Mouse (Mus musculus) midbrain, embryonic 11.5 days (tissue): Measurements from ENCODE around the gene Zfp341. TPM values are rescaled to one million over a fixed set of nuclear protein-coding genes. Genes with fewer than 3 reads are reported as not detected.
A peak's percentile ranks its signal among the peaks of the same experiment; 100 is the strongest.

Experiments used
- ATAC-seq: fragments of 200-750 bp; cut with Nextera tagmentation; 2 replicates; pipeline ENCODE4 v1.8.0; 2017; ENCODE audit warnings: moderate TSS enrichment, moderate library complexity; ENCODE audit not compliant: low FRiP score
- DNase-seq: peaks from one replicate; pipeline ENCODE4 v3.0.0; 2015; ENCODE audit warnings: low spot score; ENCODE audit errors: missing footprints
- H3K27ac ChIP-seq: fragments of 300-500 bp; sonication (generic); 2 replicates; pipeline ENCODE4 v1.5.1; 2014; ENCODE audit warnings: low read depth, low read length
- H3K27me3 ChIP-seq: fragments of 300-500 bp; sonication (generic); 2 replicates; pipeline ENCODE4 v1.6.1; 2014; ENCODE audit warnings: mild to moderate bottlenecking, low read length, moderate library complexity, mixed read lengths; ENCODE audit not compliant: control insufficient read depth, insufficient read depth
- H3K36me3 ChIP-seq: fragments of 300-500 bp; sonication (generic); 2 replicates; pipeline ENCODE4 v1.6.1; 2014; ENCODE audit warnings: mild to moderate bottlenecking, low read length, moderate library complexity, mixed read lengths; ENCODE audit not compliant: control insufficient read depth, insufficient read depth
- H3K4me1 ChIP-seq: fragments of 300-500 bp; sonication (generic); 2 replicates; pipeline ENCODE4 v1.6.1; 2014; ENCODE audit warnings: low read length; ENCODE audit not compliant: control insufficient read depth, insufficient read depth
- H3K4me2 ChIP-seq: fragments of 300-500 bp; sonication (generic); 2 replicates; pipeline ENCODE4 v1.6.1; 2014; ENCODE audit warnings: mild to moderate bottlenecking, moderate library complexity
- H3K4me3 ChIP-seq: fragments of 300-500 bp; sonication (generic); 2 replicates; pipeline ENCODE4 v1.5.1; 2014; ENCODE audit warnings: low read depth, low read length
- H3K9ac ChIP-seq: fragments of 300-500 bp; sonication (generic); 2 replicates; pipeline ENCODE4 v1.6.1; 2014; ENCODE audit warnings: low read length
- H3K9me3 ChIP-seq: fragments of 300-500 bp; sonication (generic); 2 replicates; pipeline ENCODE4 v1.6.1; 2016; ENCODE audit warnings: low read length; ENCODE audit not compliant: control insufficient read depth
- WGBS: fragments of 180-500 bp; shearing (Covaris S2); extraction: QIAGEN DNeasy Blood & Tissue Kit; methylation state at CpG from one replicate; pipeline ENCODE4 v1.1.7; 2014; 5-methylcytosine and 5-hydroxymethylcytosine counted together
- polyA plus RNA-seq: library from polyadenylated mRNA; unstranded; fragments of >200 nt; fragmentation: Nextera tagmentation; extraction: Ambion mirVana; gene quantifications from 2 replicates; pipeline ENCODE4 v1.2.1, GENCODE M21; 2014

Zfp341 gene
- polyA plus RNA-seq, 1 experiment from 2014 or later, result 1.2 TPM

- H3K4me2 ChIP-seq, result no peak overlapping the region
- H3K9ac ChIP-seq, result no peak overlapping the region
- H3K4me1 ChIP-seq, result no peaks in the 10 kb centered on the region; the same call in 1 of the 2 replicates
- 71% methylated on average over 3 of the region's 3 CpGs for WGBS
- H3K27ac ChIP-seq, result no peak overlapping the region
- ATAC-seq (no peak), DNase-seq (no peak)
- no peaks in the 10 kb centered on the region for H3K36me3 ChIP-seq
- H3K27me3 ChIP-seq, result no peaks in the 10 kb centered on the region
- no peaks in the 10 kb centered on the region for H3K9me3 ChIP-seq
- no peak overlapping the region for H3K4me3 ChIP-seq
Measured at GRCm38 (mm10) chr2:154601324-154601723, 11.8 kb upstream of the Zfp341 start.

DNA sequence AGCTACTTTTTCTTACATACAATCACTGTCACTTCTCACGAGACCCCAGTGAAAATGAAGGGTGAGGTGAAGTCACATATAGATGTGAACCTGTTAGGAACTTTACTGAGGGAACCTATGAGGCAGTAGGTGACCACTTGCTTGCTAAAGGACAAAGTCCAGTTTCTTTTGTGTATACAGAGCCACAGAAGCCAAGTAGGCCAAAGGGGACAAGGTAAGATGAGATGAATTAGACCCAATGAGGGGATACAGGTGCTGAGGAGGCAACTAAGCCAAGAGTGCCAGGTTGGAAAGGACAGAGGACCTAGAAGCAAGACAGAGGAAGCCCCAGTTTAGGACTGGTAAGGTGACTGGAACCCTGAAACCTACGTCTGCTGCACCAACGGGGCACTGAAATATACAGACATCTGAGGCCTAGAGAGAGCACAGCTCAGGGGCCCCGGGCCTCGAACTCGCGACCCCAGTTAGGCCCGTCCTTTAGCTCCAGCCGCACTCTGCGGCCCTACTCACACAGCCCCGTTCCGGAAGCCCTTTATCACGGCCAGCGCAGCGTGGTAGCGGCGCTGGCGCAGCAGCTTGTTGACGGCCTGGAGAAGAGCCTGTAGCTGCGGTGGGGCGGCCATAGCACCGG lies 10.0 kb upstream of the Zfp341 start:
- no peak overlapping the region for H3K27ac ChIP-seq
- H3K36me3 ChIP-seq, result no peaks in the 10 kb centered on the region
- DNase-seq (no peak), ATAC-seq (no peak)
- H3K9me3 ChIP-seq, result no peaks in the 10 kb centered on the region
- H3K4me2 ChIP-seq, result peak overlapping the region; percentile 52
- WGBS, result 23% methylated on average over 22 of the region's 22 CpGs
- H3K4me3 ChIP-seq, result peak overlapping the region; percentile 55
- H3K4me1 ChIP-seq, result no peaks in the 10 kb centered on the region; the same call in 1 of the 2 replicates
- no peaks in the 10 kb centered on the region for H3K27me3 ChIP-seq
- peak overlapping the region; percentile 75 for H3K9ac ChIP-seq

DNA sequence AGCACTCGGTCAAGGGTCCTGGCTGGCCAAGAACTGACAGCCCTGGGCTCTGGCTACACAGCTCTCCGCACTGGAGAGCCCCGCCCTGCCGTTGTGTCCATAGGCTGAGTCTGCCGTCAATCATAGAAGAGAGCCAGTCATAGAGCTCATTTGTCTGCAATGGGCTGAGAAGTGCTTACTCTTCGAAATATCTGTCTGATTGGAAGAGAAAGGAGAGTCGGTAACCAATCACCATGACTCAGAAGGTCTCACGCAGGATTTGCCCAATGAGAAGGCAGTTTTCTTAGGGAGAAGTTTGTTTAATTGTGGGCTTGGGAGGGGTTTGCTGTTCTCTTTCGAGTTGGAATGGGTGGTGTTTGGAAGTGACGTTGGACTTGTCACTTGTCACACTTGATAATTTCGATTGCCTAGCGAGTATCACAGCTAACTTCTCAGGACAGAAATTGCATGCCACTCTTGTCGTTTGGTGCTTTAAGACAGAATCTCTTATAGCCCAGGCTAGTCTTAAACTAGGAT lies 9.4 kb upstream of the Zfp341 start, which contains the start of gene Pxmp4:
Pxmp4 (minus strand) TSS at position 71 of the 516 bp plus-strand sequence.
- no peaks in the 10 kb centered on the region; the same call in 1 of the 2 replicates for H3K4me1 ChIP-seq
- H3K4me2 ChIP-seq, result peak within 1 kb of the TSS; percentile 52
- no peaks in the 10 kb centered on the region for H3K36me3 ChIP-seq
- ATAC-seq (peak; percentile 100), DNase-seq (peak; percentile 100)
- 1% methylated on average over 13 of the region's 13 CpGs for WGBS
- H3K27ac ChIP-seq, result no peak within 1 kb of the TSS
- H3K9me3 ChIP-seq, result no peaks in the 10 kb centered on the region
- peak within 1 kb of the TSS; percentile 75 for H3K9ac ChIP-seq
- no peaks in the 10 kb centered on the region for H3K27me3 ChIP-seq
- H3K4me3 ChIP-seq, result peak within 1 kb of the TSS; percentile 55

- 50% methylated on average over 7 of the region's 7 CpGs for WGBS
- no peak overlapping the region for H3K27ac ChIP-seq
- no peak for ATAC-seq
- no peaks in the 10 kb centered on the region for H3K27me3 ChIP-seq
- H3K9ac ChIP-seq, result no peak overlapping the region
- H3K4me3 ChIP-seq, result peak overlapping the region; percentile 55; the same call in 1 of the 2 replicates
- H3K36me3 ChIP-seq, result no peaks in the 10 kb centered on the region
- no peaks in the 10 kb centered on the region for H3K9me3 ChIP-seq
- H3K4me1 ChIP-seq, result no peaks in the 10 kb centered on the region; the same call in 1 of the 2 replicates
- peak overlapping the region; percentile 52 for H3K4me2 ChIP-seq
- DNase-seq, result no peak
Measured at GRCm38 (mm10) chr2:154604156-154604555, 8.9 kb upstream of the Zfp341 start.

- Histone ChIP-seq H3K9me3 (no peaks in the 10 kb centered on the region), H3K27ac (no peak overlapping the region), H3K9ac (no peak overlapping the region), H3K4me3 (no peak overlapping the region), H3K27me3 (no peaks in the 10 kb centered on the region), H3K4me1 (no peaks in the 10 kb centered on the region; the same call in 1 of the 2 replicates), H3K36me3 (no peaks in the 10 kb centered on the region), H3K4me2 (no peak overlapping the region)
- ATAC-seq, result no peak
- whole genome bisulfite sequencing, result 86% methylated on average over 1 of the region's 1 CpGs
- DNase-seq, result no peak
Measured at GRCm38 (mm10) chr2:154606965-154607364, 6.1 kb upstream of the Zfp341 start.

DNA sequence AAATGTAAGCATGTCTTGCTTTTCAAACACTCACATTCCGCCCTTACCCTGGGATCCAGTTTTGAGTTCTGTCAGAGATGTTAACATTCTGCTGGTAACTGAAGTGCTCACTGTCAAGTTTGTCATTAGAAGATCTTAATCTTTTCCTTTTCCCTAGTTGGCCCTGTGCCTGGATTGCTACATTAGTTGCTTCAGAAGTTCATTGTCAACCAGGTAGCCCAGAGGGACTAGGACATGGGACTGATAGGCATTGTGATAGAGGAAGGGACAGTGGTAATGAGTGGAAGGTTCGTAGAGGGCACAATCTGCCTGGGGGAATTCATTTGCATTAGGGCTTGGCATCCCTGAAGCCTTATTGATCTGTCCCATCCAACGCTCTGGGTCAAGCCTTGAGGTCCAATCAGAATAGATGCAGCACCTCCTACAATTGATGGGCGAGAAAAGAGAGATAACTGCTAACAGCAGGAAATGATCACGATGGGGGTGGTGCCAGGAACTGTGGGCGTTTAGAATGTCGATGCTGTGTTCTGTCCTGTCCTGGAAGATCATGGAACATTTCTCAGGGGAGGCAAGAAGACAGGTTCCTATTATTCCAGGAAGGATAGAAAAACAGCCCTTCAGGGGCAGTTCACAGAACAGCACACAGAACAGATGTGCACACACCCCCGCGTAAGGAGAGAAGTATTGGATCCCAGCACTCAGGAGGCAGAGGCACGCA lies 3.9 kb upstream of the Zfp341 start:
- H3K9me3 ChIP-seq, result no peaks in the 10 kb centered on the region
- H3K4me1 ChIP-seq, result peaks cover 9% of the 10 kb centered on the region
- no peak overlapping the region for H3K9ac ChIP-seq
- no peak overlapping the region for H3K27ac ChIP-seq
- H3K4me2 ChIP-seq, result no peak overlapping the region
- no peak overlapping the region for H3K4me3 ChIP-seq
- ATAC-seq, result no peak
- H3K27me3 ChIP-seq, result no peaks in the 10 kb centered on the region
- WGBS, result 71% methylated on average over 10 of the region's 10 CpGs
- DNase-seq, result no peak
- no peaks in the 10 kb centered on the region for H3K36me3 ChIP-seq

DNA sequence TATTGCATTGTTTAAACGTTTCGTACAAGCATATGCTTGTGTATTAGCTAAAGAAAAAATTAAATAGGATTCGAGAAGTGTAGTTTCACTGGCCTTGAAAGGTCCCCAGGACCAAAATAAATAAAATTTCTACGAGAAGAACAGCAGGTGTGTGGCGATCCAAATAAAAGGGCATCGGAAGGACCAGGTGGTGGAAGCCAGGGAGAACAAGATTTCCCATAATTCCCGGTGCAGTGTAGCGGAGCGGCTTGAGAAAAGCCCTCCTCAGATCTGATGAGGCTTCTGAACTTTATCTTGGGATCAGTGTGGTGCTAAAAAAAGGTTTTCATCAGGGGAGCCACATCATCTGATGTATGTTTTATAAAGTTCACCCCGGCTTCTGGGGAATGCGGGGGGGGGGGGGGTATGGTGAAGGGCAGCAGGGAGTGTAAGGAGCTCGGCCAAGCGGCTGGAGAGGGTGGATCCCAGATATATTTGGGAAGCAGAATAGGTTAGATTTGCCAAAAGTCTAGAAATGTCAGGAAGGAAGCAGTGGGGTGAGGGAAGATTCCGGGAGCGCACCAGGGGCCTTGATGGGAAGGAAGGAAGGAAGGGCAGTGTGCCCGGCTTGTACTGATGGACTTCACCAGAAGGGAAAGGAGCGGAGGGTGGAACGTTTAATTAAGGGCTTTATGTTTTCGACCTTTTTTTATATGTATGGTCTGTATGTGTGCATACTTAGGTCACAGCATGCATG lies 1.9 kb downstream of the Zfp341 start:
- Histone ChIP-seq H3K4me3 (no peak overlapping the region), H3K36me3 (no peaks in the 10 kb centered on the region), H3K27me3 (no peaks in the 10 kb centered on the region), H3K9me3 (no peaks in the 10 kb centered on the region), H3K9ac (no peak overlapping the region), H3K4me1 (peaks cover 10% of the 10 kb centered on the region), H3K4me2 (no peak overlapping the region), H3K27ac (no peak overlapping the region)
- ATAC-seq, result no peak
- 78% methylated on average over 19 of the region's 19 CpGs for WGBS
- DNase-seq, result no peak

DNA sequence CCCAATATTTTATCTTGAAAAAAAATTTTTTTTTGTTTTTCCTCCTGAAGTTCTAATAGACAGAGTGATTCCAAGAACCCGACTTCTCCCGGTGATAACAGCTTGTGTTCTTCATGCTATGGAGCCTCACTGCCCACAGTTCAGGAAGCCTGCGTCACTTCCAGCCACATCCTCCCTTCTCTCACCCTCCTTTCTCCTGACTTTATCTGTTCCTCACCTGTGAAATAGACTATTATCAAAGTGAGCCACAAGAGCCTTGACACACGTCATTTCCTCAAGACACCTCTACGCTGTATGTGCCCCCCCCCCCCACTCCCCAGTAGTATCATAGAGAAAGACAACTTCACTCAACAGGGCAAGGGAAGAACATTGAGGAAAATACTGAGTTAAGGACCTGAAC lies 2.6 kb downstream of the Zfp341 start:
- no peak overlapping the region for H3K4me3 ChIP-seq
- no peak overlapping the region for H3K27ac ChIP-seq
- ATAC-seq (no peak), DNase-seq (no peak)
- H3K9ac ChIP-seq, result no peak overlapping the region
- 89% methylated on average over 5 of the region's 5 CpGs for WGBS
- H3K9me3 ChIP-seq, result no peaks in the 10 kb centered on the region
- H3K4me2 ChIP-seq, result no peak overlapping the region
- H3K4me1 ChIP-seq, result peaks cover 10% of the 10 kb centered on the region
- no peaks in the 10 kb centered on the region for H3K27me3 ChIP-seq
- no peaks in the 10 kb centered on the region for H3K36me3 ChIP-seq
